Mouse (Mus musculus): ENCODE measurements around the gene Gabrr1. TPM values are rescaled to one million over a fixed set of nuclear protein-coding genes. Genes with fewer than 3 reads are reported as not detected.

Gabrr1 gene
- polyA plus RNA-seq, 1 experiment, result 6.0 TPM

DNA sequence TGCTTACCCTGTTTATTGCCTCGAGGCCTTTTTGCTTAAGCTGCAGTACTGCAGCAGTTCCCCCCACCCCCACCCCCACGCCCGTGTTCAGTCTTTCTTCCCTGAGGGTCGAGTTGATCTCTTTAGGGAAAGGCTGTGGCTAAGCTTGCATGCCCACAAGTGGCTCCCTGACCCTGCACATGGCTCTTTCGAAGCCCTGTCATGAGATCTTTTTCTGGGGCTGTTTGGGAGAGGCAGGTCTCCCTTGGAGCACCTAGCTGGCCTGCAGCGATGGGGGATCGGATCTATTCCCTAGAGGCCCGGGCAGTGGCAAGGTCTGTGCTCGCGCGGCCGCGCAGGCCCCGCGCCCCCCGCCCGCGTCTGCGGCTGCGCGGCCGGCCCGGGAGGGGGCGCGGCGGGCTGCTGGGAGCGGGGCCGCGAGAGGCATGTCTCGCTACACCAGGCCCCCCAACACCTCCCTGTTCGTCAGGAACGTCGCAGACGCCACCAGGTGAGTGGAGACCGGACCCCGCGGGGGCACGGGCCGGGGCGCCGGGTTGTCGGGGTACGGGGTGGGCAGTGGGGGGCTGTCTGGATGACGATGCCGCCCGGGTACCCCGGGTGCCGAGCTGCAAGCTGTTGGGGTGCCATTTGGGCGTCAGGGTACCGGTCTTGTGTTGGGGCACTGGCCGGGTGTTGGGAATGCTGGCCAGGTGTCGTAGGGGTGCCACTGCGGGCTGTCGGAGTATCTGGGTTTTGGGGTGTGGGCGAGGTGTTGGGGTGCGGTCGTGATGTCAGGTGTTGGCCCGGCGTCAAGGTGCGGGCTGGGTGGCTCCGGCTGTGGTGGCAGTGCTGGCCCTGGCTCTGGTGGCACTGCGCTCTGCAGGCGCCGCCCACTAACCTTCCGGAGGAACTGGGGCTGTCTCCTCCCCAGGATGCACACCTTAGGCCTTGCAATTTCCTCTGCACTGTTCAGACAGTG, 76.8 kb downstream of the Gabrr1 start, which contains the start of gene Srsf12:
TSS of gene Srsf12 (plus strand) at position 111 of the 961 bp plus-strand sequence.
- DNase-seq (ENCODE audit: low read depth), result no peak

Other genes starting within 250 kb of the Gabrr1 start
- 0.76 and 1.7 TPM in 2 replicates for gene Ankrd6, start 181.7 kb upstream of the Gabrr1 start, polyA plus RNA-seq (2012; rRNA removed)
- 2.0 and 3.1 TPM in 2 replicates for gene Rragd, start 149.5 kb upstream of the Gabrr1 start, polyA plus RNA-seq (2012; rRNA removed)
- gene Ube2j1, start 101.1 kb upstream of the Gabrr1 start, polyA plus RNA-seq (2012; rRNA removed), result 29.5 and 31.6 TPM in 2 replicates
- 0.98 and 3.7 TPM in 2 replicates for gene Gabrr2, start 69.5 kb upstream of the Gabrr1 start, polyA plus RNA-seq (2012; rRNA removed)
- 9.8 and 16.6 TPM in 2 replicates for gene Pm20d2, start 57.2 kb downstream of the Gabrr1 start, polyA plus RNA-seq (2012; rRNA removed)
- gene Srsf12, start 76.5 kb downstream of the Gabrr1 start, polyA plus RNA-seq (2012; rRNA removed), result 0.51 and 0.55 TPM in 2 replicates
- 44.7 and 70.3 TPM in 2 replicates for gene Pnrc1, start 157.6 kb downstream of the Gabrr1 start, polyA plus RNA-seq (2012; rRNA removed)
- 2.0 and 2.9 TPM in 2 replicates for gene Rngtt, start 177.8 kb downstream of the Gabrr1 start, polyA plus RNA-seq (2012; rRNA removed)